Mouse (Mus musculus): ENCODE measurements at regions not wholly inside any gene's neighbourhood (a gene's known extent, or its start where the extent isn't known, plus 50 kb on each side); places are given as distances from the start of the nearest gene placed in this dataset.

GRCm38 (mm10) chr4:95249031-95249430 is 197.0 kb upstream of the Jun start:
- no peaks in the 10 kb centered on the region for H3K9me3 ChIP-seq (replicated peaks; ENCODE audit: control insufficient read depth, low read length)
- H3K9ac ChIP-seq (ENCODE audit: low read length) = no peak overlapping the region
- no peaks in the 10 kb centered on the region for H3K4me1 ChIP-seq (ENCODE audit: control insufficient read depth, insufficient read depth, low read length)
- WGBS = 91% methylated on average over 4 of the region's 4 CpGs
- no peak for ATAC-seq
- H3K27ac ChIP-seq (ENCODE audit: low read depth, low read length) = no peak overlapping the region
- no peaks in the 10 kb centered on the region for H3K27me3 ChIP-seq (replicated peaks; ENCODE audit: control insufficient read depth, insufficient read depth, low read length)
- H3K36me3 ChIP-seq (ENCODE audit: control insufficient read depth, insufficient read depth, low read length) = no peaks in the 10 kb centered on the region
- no peak overlapping the region for H3K4me2 ChIP-seq (ENCODE audit: low read length)
- DNase-seq (ENCODE audit: low spot score) = no peak
- no peak overlapping the region for H3K4me3 ChIP-seq (ENCODE audit: low read depth, low read length)

GRCm38 (mm10) chr4:95250083-95250482 is 198.1 kb upstream of the Jun start:
- H3K9ac ChIP-seq (ENCODE audit: low read length) = no peak overlapping the region
- H3K27me3 ChIP-seq (replicated peaks; ENCODE audit: control insufficient read depth, insufficient read depth, low read length) = no peaks in the 10 kb centered on the region
- no peaks in the 10 kb centered on the region for H3K4me1 ChIP-seq (ENCODE audit: control insufficient read depth, insufficient read depth, low read length)
- H3K9me3 ChIP-seq (replicated peaks; ENCODE audit: control insufficient read depth, low read length) = no peaks in the 10 kb centered on the region
- DNase-seq (ENCODE audit: low spot score) = no peak
- no peak overlapping the region for H3K4me2 ChIP-seq (ENCODE audit: low read length)
- H3K27ac ChIP-seq (ENCODE audit: low read depth, low read length) = no peak overlapping the region
- no peak for ATAC-seq
- no peaks in the 10 kb centered on the region for H3K36me3 ChIP-seq (ENCODE audit: control insufficient read depth, insufficient read depth, low read length)
- no peak overlapping the region for H3K4me3 ChIP-seq (ENCODE audit: low read depth, low read length)
- WGBS = 4% methylated on average over 1 of the region's 1 CpGs

DNA sequence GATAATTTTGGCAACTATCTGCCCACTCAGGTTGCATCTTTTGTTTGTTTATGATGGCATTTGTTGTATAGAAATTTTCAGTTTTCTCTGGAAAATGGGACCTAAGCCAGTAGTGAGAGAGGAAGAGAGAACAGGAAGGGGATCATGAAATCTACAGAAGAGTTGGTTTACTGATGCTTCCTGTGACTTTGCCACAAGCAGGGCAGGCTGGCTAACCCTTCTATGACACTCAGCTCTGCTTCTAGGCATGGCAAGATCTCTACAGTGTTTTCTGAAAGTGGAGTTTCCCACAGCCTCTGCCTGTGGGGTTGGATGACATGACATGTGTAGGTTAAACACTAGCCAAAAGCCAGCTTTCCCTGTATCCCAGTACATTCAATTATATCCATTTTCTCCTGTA is 217.7 kb upstream of the Jun start:
- Histone ChIP-seq H3K9me3 (replicated peaks; ENCODE audit: control insufficient read depth, low read length) (no peaks in the 10 kb centered on the region), H3K27me3 (replicated peaks; ENCODE audit: control insufficient read depth, insufficient read depth, low read length) (no peaks in the 10 kb centered on the region), H3K36me3 (ENCODE audit: control insufficient read depth, insufficient read depth, low read length) (no peaks in the 10 kb centered on the region), H3K4me1 (ENCODE audit: control insufficient read depth, insufficient read depth, low read length) (no peaks in the 10 kb centered on the region), H3K4me3 (ENCODE audit: low read depth, low read length) (no peak overlapping the region), H3K4me2 (ENCODE audit: low read length) (no peak overlapping the region), H3K27ac (ENCODE audit: low read depth, low read length) (no peak overlapping the region), H3K9ac (ENCODE audit: low read length) (no peak overlapping the region)
- no peak for ATAC-seq
- DNase-seq (ENCODE audit: low spot score) = no peak

DNA sequence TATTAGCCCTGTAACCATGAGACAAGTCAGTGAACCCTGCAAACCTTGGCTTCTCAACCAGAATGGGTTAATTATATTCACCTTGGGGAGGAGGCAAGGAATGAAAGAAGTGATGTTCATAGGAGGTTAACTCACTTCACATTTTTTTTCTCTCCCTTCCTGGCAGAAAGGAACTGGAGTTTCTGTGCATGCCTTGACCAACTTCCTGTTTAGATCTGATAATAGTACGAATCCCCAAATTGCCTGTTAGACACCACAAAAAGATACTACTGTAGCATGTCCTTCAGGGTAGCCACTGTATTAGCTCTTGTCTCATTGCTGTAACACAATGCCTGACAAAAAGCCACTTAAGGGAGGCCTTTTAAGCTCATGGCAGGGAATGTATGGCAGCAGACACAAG is 218.4 kb upstream of the Jun start:
- 86% methylated on average over 1 of the region's 1 CpGs for WGBS
- no peaks in the 10 kb centered on the region for H3K4me1 ChIP-seq (ENCODE audit: control insufficient read depth, insufficient read depth, low read length)
- DNase-seq (ENCODE audit: low spot score) (no peak), ATAC-seq (no peak)
- no peak overlapping the region for H3K4me3 ChIP-seq (ENCODE audit: low read depth, low read length)
- no peak overlapping the region for H3K4me2 ChIP-seq (ENCODE audit: low read length)
- no peaks in the 10 kb centered on the region for H3K36me3 ChIP-seq (ENCODE audit: control insufficient read depth, insufficient read depth, low read length)
- no peak overlapping the region for H3K9ac ChIP-seq (ENCODE audit: low read length)
- H3K9me3 ChIP-seq (replicated peaks; ENCODE audit: control insufficient read depth, low read length) = no peaks in the 10 kb centered on the region
- no peak overlapping the region for H3K27ac ChIP-seq (ENCODE audit: low read depth, low read length)
- no peaks in the 10 kb centered on the region for H3K27me3 ChIP-seq (replicated peaks; ENCODE audit: control insufficient read depth, insufficient read depth, low read length)

DNA sequence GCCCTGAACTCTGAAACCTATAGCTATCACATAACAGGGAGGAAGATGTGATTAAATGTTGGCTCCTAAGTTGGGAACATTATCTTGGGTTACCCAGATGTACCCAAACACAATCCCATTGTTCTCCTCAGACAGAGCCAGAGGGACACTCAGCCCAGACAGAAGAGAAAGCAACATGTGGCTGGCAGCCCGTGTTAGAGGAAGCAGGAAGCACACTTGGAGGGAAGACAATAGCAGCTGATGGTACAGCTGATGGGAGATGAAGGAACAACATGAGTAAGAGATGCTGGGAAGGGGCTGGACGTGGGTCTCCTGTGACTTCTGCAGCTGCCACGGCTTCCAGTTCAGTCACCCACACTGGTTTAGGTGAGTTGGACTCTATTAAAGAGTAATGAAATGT is 224.2 kb upstream of the Jun start:
- Histone ChIP-seq H3K9me3 (replicated peaks; ENCODE audit: control insufficient read depth, low read length) (no peaks in the 10 kb centered on the region), H3K27me3 (replicated peaks; ENCODE audit: control insufficient read depth, insufficient read depth, low read length) (no peaks in the 10 kb centered on the region), H3K9ac (ENCODE audit: low read length) (no peak overlapping the region), H3K36me3 (ENCODE audit: control insufficient read depth, insufficient read depth, low read length) (no peaks in the 10 kb centered on the region), H3K4me1 (ENCODE audit: control insufficient read depth, insufficient read depth, low read length) (no peaks in the 10 kb centered on the region; the same call in 1 of the 2 replicates), H3K4me2 (ENCODE audit: low read length) (no peak overlapping the region), H3K4me3 (ENCODE audit: low read depth, low read length) (no peak overlapping the region), H3K27ac (ENCODE audit: low read depth, low read length) (no peak overlapping the region)
- 72% methylated on average over 3 of the region's 3 CpGs for WGBS
- ATAC-seq = no peak
- no peak for DNase-seq (ENCODE audit: low spot score)

GRCm38 (mm10) chr4:95277989-95278713 is 226.1 kb upstream of the Jun start:
- Histone ChIP-seq H3K9me3 (replicated peaks; ENCODE audit: control insufficient read depth, low read length) (no peaks in the 10 kb centered on the region), H3K9ac (ENCODE audit: low read length) (no peak overlapping the region), H3K4me3 (ENCODE audit: low read depth, low read length) (no peak overlapping the region), H3K27me3 (replicated peaks; ENCODE audit: control insufficient read depth, insufficient read depth, low read length) (no peaks in the 10 kb centered on the region), H3K27ac (ENCODE audit: low read depth, low read length) (no peak overlapping the region), H3K36me3 (ENCODE audit: control insufficient read depth, insufficient read depth, low read length) (no peaks in the 10 kb centered on the region), H3K4me1 (ENCODE audit: control insufficient read depth, insufficient read depth, low read length) (no peaks in the 10 kb centered on the region; the same call in 1 of the 2 replicates), H3K4me2 (ENCODE audit: low read length) (no peak overlapping the region)
- WGBS = 40% methylated on average over 11 of the region's 11 CpGs
- DNase-seq (ENCODE audit: low spot score) (no peak), ATAC-seq (0 out of 2 replicates have a peak, but pooled peaks have one; percentile 15)

DNA sequence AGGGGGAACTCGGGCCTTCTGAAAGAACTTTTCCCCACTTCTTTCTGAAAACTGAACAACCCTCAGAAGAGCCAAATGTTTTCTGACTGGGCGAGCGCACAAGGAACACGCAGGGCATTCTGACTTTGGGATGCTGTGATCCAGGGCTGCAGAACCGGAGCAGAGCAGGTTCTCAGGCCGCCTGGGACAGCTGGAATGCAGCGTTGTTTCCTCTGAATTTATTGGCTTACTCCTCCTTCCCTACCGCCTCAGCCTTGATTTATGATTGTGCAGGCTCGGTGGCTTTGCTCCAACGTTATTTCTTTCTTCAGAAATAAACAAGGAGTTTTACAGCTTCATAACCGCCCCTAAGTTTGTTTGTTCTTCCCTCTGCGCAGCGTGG is 226.7 kb upstream of the Jun start:
- Histone ChIP-seq H3K36me3 (ENCODE audit: control insufficient read depth, insufficient read depth, low read length) (no peaks in the 10 kb centered on the region), H3K4me2 (ENCODE audit: low read length) (no peak overlapping the region), H3K27me3 (replicated peaks; ENCODE audit: control insufficient read depth, insufficient read depth, low read length) (no peaks in the 10 kb centered on the region), H3K9ac (ENCODE audit: low read length) (no peak overlapping the region), H3K27ac (ENCODE audit: low read depth, low read length) (no peak overlapping the region), H3K9me3 (replicated peaks; ENCODE audit: control insufficient read depth, low read length) (no peaks in the 10 kb centered on the region), H3K4me3 (ENCODE audit: low read depth, low read length) (no peak overlapping the region), H3K4me1 (ENCODE audit: control insufficient read depth, insufficient read depth, low read length) (no peaks in the 10 kb centered on the region; the same call in 1 of the 2 replicates)
- 57% methylated on average over 13 of the region's 13 CpGs for WGBS
- DNase-seq (ENCODE audit: low spot score) (no peak), ATAC-seq (no peak)

DNA sequence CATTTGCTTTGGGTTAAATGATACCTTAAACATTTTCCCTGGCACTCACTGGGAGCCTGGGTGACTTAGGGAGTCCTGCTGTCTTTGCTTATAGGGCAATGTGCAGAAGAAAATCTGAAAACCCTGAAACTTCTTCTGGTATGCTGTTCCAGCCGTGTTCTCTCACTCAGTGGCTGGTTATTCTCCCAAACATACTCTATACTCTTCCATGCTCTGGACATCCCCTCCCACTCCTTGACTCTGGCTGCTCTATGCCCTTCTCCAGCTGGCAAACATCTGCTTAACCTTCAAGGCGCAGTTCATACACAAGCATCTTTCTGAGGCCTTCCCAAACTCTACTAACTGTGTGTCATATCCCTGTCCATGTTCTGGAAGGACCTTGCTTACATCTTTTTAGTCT is 227.2 kb upstream of the Jun start:
- H3K4me3 ChIP-seq (ENCODE audit: low read depth, low read length) = no peak overlapping the region
- no peak for ATAC-seq
- no peak overlapping the region for H3K9ac ChIP-seq (ENCODE audit: low read length)
- H3K27me3 ChIP-seq (replicated peaks; ENCODE audit: control insufficient read depth, insufficient read depth, low read length) = no peaks in the 10 kb centered on the region
- H3K4me2 ChIP-seq (ENCODE audit: low read length) = no peak overlapping the region
- no peak overlapping the region for H3K27ac ChIP-seq (ENCODE audit: low read depth, low read length)
- H3K9me3 ChIP-seq (replicated peaks; ENCODE audit: control insufficient read depth, low read length) = no peaks in the 10 kb centered on the region
- WGBS = 79% methylated on average over 2 of the region's 2 CpGs
- no peaks in the 10 kb centered on the region for H3K36me3 ChIP-seq (ENCODE audit: control insufficient read depth, insufficient read depth, low read length)
- no peaks in the 10 kb centered on the region; the same call in 1 of the 2 replicates for H3K4me1 ChIP-seq (ENCODE audit: control insufficient read depth, insufficient read depth, low read length)
- DNase-seq (ENCODE audit: low spot score) = no peak

DNA sequence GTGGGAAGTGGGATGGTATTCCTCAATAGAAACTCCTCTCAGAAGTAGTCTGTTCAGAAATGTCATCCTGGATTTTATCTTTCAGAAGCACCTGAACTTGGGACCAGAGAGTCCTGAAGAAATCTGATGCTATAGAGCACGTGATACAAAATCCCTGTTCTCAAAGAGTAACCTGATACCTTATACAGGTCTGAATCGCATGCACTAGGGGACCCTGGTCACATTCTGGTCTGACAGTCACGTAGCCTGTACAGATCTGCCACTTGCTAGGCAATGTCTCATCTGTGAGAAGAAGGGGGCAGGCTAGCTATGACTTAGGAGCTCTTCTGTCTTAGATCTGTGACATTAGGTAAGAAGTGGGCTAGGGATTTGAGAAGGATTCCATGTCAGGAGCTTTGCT is 230.1 kb upstream of the Jun start:
- no peak overlapping the region for H3K4me2 ChIP-seq (ENCODE audit: low read length)

More for the DNA sequence above, 230.1 kb upstream of the Jun start:
- DNase-seq (ENCODE audit: low spot score) (no peak), ATAC-seq (no peak)
- H3K27me3 ChIP-seq (replicated peaks; ENCODE audit: control insufficient read depth, insufficient read depth, low read length) = no peaks in the 10 kb centered on the region
- H3K4me1 ChIP-seq (ENCODE audit: control insufficient read depth, insufficient read depth, low read length) = no peaks in the 10 kb centered on the region; the same call in 1 of the 2 replicates
- no peak overlapping the region for H3K9ac ChIP-seq (ENCODE audit: low read length)
- no peak overlapping the region for H3K27ac ChIP-seq (ENCODE audit: low read depth, low read length)
- no peaks in the 10 kb centered on the region for H3K36me3 ChIP-seq (ENCODE audit: control insufficient read depth, insufficient read depth, low read length)
- H3K4me3 ChIP-seq (ENCODE audit: low read depth, low read length) = no peak overlapping the region
- H3K9me3 ChIP-seq (replicated peaks; ENCODE audit: control insufficient read depth, low read length) = no peaks in the 10 kb centered on the region
- WGBS = 65% methylated on average over 3 of the region's 3 CpGs
